Mouse (Mus musculus) spleen, adult 2 months (tissue): Measurements from ENCODE around the gene Zfp296. TPM values are rescaled to one million over a fixed set of nuclear protein-coding genes. Genes with fewer than 3 reads are reported as not detected.

Source experiments
- DNase-seq, 2 experiments: peaks; one replicate each; pipeline versions ENCODE4 v3.0.0 to v3.0.0-alpha.2; 2012 to 2021; ENCODE audit warnings: low spot score in 2 of 2, low read depth in 1 of 2
- H3K27ac ChIP-seq: fragments of 200-500 bp; 2 replicates; pipeline ENCODE4 v1.5.1; 2012; ENCODE audit warnings: low read length, inconsistent platforms; ENCODE audit not compliant: insufficient read depth
- H3K27me3 ChIP-seq: fragments of 200-500 bp; 2 replicates; pipeline ENCODE4 v1.6.1; 2012; ENCODE audit warnings: mild to moderate bottlenecking, moderate library complexity, low read length, inconsistent platforms; ENCODE audit not compliant: control insufficient read depth, insufficient read depth
- H3K36me3 ChIP-seq: fragments of 200-500 bp; 2 replicates; pipeline ENCODE4 v1.6.1; 2012; ENCODE audit warnings: mild to moderate bottlenecking, low read length, inconsistent platforms; ENCODE audit not compliant: control insufficient read depth, insufficient read depth
- H3K4me1 ChIP-seq: fragments of 200-500 bp; 2 replicates; pipeline ENCODE4 v1.6.1; 2011; ENCODE audit warnings: inconsistent platforms; ENCODE audit not compliant: control insufficient read depth, insufficient read depth, insufficient read length
- H3K4me3 ChIP-seq: fragments of 200-500 bp; 2 replicates; pipeline ENCODE4 v1.5.1; 2011; ENCODE audit warnings: mild to moderate bottlenecking, inconsistent platforms; ENCODE audit not compliant: insufficient read depth, insufficient read length; ENCODE audit errors: extremely low read depth
- CTCF ChIP-seq: fragments of 200-500 bp; IDR thresholded peaks from 2 replicates; pipeline ENCODE4 v1.5.1; 2011; ENCODE audit warnings: mild to moderate bottlenecking, inconsistent platforms; ENCODE audit not compliant: insufficient read depth, insufficient read length, insufficient replicate concordance; ENCODE audit errors: extremely low read depth
- POLR2A ChIP-seq: fragments of 200-500 bp; IDR thresholded peaks from 2 replicates; pipeline ENCODE4 v1.6.1; 2011; ENCODE audit warnings: low read depth, low read length, inconsistent platforms
- WGBS: fragments of 180-500 bp; shearing (Covaris S2); methylation state at CpG from one replicate; pipeline ENCODE4 v1.1.7; 2018; 5-methylcytosine and 5-hydroxymethylcytosine counted together
- polyA plus RNA-seq: library from polyadenylated mRNA; depleted of rRNA; stranded (reverse); fragments of >200 nt; gene quantifications from 2 replicates; pipeline ENCODE4 v1.2.3, GENCODE M21; 2012

Zfp296 gene
- polyA plus RNA-seq, 1 experiment, result 20.9 TPM

DNA sequence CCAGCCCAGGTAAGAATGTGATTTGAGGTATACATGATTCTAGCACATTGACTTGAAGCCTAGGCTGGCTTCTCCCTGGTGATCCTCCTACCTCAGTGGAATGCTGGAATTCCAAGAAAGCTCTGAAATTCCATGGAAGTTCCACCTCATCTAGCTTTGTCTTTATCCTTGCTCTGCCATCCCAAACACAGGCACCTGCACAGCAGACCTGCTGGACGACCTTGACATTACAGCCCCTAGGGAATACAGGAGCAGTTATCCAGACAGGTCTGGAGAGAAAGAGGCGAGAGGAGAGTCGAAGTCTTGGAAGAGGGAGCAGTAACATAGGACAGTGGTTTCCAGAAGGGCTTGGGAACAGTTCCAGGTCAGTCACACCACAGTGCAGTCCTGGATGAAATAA is 7.4 kb upstream of the Zfp296 start:
- Histone ChIP-seq H3K27me3 (no peaks in the 10 kb centered on the region), H3K36me3 (peaks cover 5% of the 10 kb centered on the region), H3K4me3 (no peak overlapping the region), H3K27ac (no peak overlapping the region), H3K4me1 (no peaks in the 10 kb centered on the region)
- no peak for DNase-seq
- no peak for TF ChIP-seq CTCF
- TF ChIP-seq POLR2A, result no peak
- WGBS, result 87% methylated on average over 3 of the region's 3 CpGs

DNA sequence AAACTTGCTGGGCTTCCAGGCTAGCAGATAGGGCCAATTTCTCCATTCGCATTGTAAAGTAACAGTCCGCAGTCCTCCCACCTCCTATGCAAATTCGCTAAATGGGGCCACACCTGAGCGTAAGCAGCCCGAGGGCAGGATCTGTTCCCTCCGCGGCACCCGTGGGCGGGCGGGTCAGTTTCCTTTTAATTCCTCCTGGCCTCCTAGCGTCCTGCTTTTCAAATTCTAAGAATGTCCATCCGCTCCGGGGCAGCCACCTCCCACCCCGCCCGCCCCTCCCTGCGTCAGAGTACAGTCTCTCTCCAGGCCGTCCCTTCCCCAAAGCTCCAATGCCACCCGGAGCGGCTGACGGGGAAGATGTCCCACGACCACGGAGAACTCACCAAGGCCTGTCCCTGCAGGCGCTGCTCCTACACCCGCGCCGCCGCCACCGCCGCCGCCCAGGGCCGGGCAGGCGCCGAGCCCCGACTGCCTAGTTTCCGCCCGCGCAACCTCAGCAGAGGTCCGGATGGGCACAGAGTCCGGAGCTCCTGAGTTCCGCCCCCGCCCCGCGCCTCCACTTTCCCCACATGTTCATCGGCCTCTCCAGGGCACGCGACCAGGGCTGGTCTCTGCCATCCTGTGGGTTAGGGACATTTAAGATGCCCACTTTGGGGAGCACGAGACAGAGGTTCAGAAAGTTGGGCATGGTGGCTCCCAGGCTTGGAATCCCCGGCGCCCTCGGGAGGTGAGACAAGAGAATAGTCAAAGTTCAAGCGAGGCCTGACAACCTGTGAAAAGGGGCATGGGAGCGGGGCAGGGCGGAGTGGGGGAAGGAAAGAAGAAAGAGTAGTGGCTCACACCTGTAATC is 3.9 kb upstream of the Zfp296 start:
- H3K27me3 ChIP-seq, result no peaks in the 10 kb centered on the region
- peak overlapping the region; percentile 90 for H3K4me3 ChIP-seq
- TF ChIP-seq CTCF (no peak), POLR2A (peak; percentile 69)
- H3K36me3 ChIP-seq, result no peaks in the 10 kb centered on the region
- WGBS, result 1% methylated on average over 53 of the region's 53 CpGs
- peak; percentile 72 for DNase-seq
- peak overlapping the region; percentile 93 for H3K27ac ChIP-seq
- peaks cover 5% of the 10 kb centered on the region; the same call in 1 of the 2 replicates for H3K4me1 ChIP-seq

DNA sequence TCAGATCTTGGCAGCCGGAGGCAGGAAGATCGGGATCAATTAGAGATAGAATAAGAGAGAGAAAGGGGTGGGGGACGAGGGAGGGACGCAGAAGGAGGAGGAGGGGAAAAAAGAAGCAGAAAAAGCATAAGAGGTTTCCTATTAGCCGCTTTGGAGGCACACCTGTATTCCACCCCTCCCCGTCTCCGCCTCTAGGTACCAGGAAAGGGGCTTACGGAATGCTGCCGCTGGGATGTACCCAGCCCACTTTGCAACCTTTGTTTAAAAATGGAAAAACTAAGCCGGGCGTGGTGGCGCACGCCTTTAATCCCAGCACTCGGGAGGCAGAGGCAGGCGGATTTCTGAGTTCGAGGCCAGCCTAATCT is 3.3 kb upstream of the Zfp296 start:
- peaks cover 5% of the 10 kb centered on the region; the same call in 1 of the 2 replicates for H3K4me1 ChIP-seq
- no peaks in the 10 kb centered on the region for H3K27me3 ChIP-seq
- H3K36me3 ChIP-seq, result no peaks in the 10 kb centered on the region
- TF ChIP-seq POLR2A, result no peak
- no peak for TF ChIP-seq CTCF
- no peak for DNase-seq
- H3K4me3 ChIP-seq, result peak overlapping the region; percentile 90; the same call in 1 of the 2 replicates
- peak overlapping the region; percentile 93 for H3K27ac ChIP-seq
- WGBS, result 31% methylated on average over 16 of the region's 16 CpGs

DNA sequence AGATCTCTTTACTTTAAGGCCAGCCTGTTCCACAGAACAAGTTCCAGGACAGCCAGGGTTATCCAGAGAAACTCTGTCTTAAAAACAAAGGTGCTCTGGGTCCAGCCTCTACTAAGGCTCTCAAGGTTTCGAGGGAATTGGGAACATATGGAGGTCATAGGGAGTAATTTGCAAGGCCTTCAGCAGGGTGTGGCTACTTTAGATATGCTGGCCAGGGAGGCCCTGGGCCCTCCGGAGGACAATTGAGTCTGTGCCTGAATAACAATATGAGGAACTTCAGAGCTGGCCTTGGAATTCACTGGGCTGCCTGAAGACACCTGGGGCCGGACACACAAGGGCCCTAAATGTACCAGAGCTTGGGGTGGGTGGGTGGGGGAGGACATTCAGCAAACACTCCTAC is 1.5 kb upstream of the Zfp296 start:
- peaks cover 7% of the 10 kb centered on the region for H3K36me3 ChIP-seq
- WGBS, result 57% methylated on average over 3 of the region's 3 CpGs
- no peaks in the 10 kb centered on the region for H3K27me3 ChIP-seq
- TF ChIP-seq POLR2A, result no peak
- TF ChIP-seq CTCF, result no peak
- no peak overlapping the region for H3K4me3 ChIP-seq
- H3K27ac ChIP-seq, result no peak overlapping the region
- DNase-seq, result no peak
- peaks cover 5% of the 10 kb centered on the region; the same call in 1 of the 2 replicates for H3K4me1 ChIP-seq

DNA sequence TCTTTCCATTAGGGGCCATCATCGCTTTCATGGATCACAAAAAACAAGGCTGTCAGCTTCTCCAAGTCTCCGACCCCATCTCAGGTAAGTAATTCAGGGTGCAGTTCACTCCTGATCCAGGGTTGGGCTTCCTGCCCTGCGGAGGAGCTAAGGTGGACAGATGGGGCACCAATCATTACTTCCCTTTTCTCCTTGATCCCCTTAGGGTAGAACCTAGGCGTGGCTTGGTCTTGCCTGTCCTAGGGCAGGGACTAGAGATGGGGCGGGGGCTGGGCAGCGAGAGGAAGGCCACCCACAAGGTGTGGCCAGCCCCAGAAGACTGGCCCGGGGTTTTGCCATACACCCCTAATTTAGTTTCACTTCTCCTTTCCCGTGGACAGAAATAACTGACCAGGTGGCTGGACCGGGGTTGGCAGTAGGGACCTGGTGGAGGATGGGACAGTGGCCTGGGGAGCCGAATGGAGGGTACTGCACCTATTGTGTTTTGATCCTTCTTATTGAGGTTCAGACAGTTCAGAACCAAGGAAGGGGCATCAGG is 859 bp downstream of the Zfp296 start:
- 8% methylated on average over 10 of the region's 10 CpGs for WGBS
- peak in 1 of 2 experiments; percentile 66 for DNase-seq
- Histone ChIP-seq H3K4me1 (peaks cover 5% of the 10 kb centered on the region; the same call in 1 of the 2 replicates), H3K4me3 (peak overlapping the region; percentile 68), H3K27me3 (no peaks in the 10 kb centered on the region), H3K27ac (peak overlapping the region; percentile 81), H3K36me3 (peaks cover 14% of the 10 kb centered on the region)
- TF ChIP-seq CTCF (no peak), POLR2A (no peak)

DNA sequence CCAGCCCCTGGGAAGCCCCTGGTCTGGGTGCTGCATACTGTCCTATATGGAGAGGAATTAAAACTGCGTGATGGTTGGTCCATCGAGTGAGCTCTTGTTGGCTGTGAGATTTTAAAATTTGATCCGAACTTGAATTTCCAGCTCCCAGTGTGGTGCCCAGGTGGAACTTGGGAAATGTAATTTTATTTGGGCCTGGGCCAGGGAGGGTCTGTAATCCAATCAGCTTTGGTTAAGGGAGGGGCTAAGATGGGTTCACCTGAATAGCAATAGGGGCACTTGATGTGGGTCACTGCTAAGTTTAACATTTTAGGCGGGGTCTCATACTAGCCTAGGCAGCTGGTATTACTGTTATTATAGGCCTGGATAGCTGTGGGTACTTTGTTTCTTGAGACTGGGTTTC is 1.3 kb downstream of the Zfp296 start:
- Histone ChIP-seq H3K4me1 (peaks cover 5% of the 10 kb centered on the region; the same call in 1 of the 2 replicates), H3K27ac (peak overlapping the region; percentile 81), H3K36me3 (peaks cover 15% of the 10 kb centered on the region), H3K4me3 (peak overlapping the region; percentile 68; the same call in 1 of the 2 replicates), H3K27me3 (no peaks in the 10 kb centered on the region)
- no peak for DNase-seq
- TF ChIP-seq CTCF (no peak), POLR2A (no peak)
- 65% methylated on average over 4 of the region's 4 CpGs for WGBS

DNA sequence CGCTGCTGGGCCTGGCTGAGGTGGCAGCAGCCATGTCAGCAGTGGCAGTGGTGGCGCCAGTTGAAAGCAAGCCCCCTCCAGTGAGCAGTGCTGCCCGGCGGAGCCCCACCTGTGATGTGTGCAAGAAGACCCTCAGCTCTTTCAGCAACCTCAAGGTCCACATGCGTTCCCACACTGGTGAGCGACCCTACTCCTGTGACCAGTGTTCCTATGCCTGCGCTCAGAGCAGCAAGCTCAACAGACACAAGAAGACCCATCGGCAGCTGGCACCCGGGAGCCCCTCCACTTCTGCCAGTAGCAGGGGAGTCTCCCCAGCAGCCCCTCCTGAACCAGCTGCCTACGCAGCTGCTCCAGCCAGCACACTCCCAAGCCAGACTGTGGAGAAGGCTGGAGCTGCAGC is 2.7 kb downstream of the Zfp296 start:
- TF ChIP-seq CTCF (no peak), POLR2A (no peak)
- WGBS, result 94% methylated on average over 10 of the region's 10 CpGs
- peaks cover 5% of the 10 kb centered on the region; the same call in 1 of the 2 replicates for H3K4me1 ChIP-seq
- H3K36me3 ChIP-seq, result peaks cover 27% of the 10 kb centered on the region
- H3K27ac ChIP-seq, result 0 out of 2 replicates have a peak overlapping the region, but pooled peaks have one; percentile 17
- no peaks in the 10 kb centered on the region for H3K27me3 ChIP-seq
- no peak overlapping the region for H3K4me3 ChIP-seq
- no peak for DNase-seq
